Mouse (Mus musculus) right cerebral cortex, postnatal 25 days (tissue): Measurements from ENCODE around the gene Mindy4.
A peak's percentile ranks its signal among the peaks of the same experiment; 100 is the strongest.

Experiments
- DNase-seq: peaks from one replicate; pipeline ENCODE4 v3.0.0; 2022

Gene Mindy4

GRCm38 (mm10) chr6:55210423-55211365, 7.5 kb downstream of the Mindy4 start:
- no peak for DNase-seq

DNA sequence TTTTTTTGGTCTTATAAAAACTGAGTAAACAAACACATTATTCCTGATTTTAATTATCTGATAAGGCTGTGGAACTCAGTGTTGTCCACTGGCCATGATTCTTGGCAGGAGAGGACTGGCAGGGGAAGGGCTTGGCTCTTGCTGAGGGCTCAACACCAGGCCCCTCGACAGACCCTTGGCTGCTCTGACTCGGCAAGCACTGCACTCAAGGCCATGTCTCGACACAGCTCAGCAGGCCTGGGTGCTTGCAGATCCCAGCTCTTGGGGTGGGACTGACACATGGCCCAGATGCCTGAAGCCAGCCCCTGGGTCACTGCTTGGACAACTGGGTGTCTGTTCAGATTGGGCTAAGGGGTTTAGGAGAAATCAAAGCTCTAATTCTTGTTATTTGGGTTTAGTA, 11.4 kb downstream of the Mindy4 start:
- DNase-seq, result no peak

- no peak for DNase-seq
Measured at GRCm38 (mm10) chr6:55218232-55218631, 15.0 kb downstream of the Mindy4 start.

- DNase-seq, result no peak
Measured at GRCm38 (mm10) chr6:55223986-55224385, 20.8 kb downstream of the Mindy4 start.

GRCm38 (mm10) chr6:55230048-55230447, 26.9 kb downstream of the Mindy4 start:
- DNase-seq, result no peak

DNA sequence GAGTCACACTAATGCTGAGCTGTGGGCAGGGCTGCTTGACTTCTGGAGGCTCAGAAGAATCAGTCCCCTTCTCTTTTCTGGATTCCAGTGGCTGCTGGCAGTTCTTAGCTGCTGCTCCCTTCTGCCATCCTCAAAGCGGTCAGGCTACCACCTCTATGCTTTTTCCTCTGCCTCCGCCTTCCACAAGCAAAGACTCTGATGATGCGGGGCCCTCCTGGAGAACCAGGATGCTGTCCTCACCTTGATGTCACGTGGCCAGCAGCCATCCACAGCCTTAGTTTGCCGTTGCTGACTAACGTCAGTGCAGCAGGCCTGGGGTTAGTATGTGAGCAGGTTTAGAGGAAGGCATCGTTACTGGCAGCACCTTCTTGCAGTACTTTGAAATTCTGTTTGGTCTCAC, 28.9 kb downstream of the Mindy4 start:
- DNase-seq, result no peak

DNA sequence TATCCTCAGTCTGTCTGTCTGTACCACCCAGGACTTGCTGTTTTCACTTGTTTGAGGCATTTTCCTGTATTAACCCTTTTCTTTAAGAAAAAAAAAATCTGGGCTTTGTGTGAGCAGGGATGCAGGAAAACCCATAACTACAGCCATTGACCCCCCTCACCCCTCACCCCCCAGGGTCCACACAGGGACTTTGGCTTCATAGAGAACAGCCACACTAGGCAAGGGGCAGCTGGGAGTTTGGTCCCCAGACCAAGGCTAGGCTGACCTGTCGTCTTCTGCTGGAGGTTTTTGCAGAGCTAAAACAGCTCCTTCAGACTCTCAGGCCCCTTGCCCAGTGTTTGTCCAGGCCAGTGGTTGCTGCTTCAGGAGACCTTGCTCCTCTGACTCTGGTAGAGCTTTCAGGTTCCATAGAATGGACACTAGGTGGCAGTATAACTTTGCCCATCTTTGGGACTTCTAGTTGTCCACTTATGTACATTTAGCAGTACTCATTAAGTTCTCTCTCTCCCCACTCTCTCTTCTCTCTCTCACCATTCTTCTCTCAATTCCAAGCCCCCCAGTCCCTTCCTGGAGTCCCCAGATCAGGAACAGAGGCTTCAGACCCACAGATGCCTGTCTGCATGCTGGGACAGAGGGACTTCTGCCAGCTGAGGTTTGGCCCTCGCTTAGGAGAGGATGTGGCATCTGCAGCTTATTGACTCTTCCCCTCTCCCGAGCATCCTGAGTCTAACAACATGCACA, 29.5 kb downstream of the Mindy4 start:
- no peak for DNase-seq

DNA sequence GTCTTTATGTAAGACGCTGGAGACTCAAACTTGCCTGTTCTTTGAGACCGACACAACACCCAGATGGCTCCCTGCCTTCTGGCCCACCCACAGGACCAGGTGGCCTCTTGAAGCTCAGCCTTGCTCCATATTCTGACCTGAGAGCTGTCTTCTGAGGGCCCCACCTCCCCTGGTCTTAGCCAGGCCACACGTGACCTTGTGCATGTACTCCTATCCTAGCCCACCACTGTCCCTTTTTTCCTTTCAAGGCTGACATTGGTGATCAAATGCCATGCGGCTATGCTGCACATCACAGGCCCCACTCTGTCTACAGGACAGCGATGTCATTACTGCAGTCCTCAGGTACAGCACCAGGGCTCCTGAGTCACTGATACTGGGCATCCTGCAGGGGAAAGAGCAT, 30.1 kb downstream of the Mindy4 start:
- no peak for DNase-seq

GRCm38 (mm10) chr6:55234636-55235035, 31.5 kb downstream of the Mindy4 start:
- no peak for DNase-seq

- no peak for DNase-seq
Measured at GRCm38 (mm10) chr6:55235733-55236132, 32.5 kb downstream of the Mindy4 start.

- DNase-seq, result no peak
Measured at GRCm38 (mm10) chr6:55239931-55240330, 36.7 kb downstream of the Mindy4 start.

GRCm38 (mm10) chr6:55240591-55241260, 37.5 kb downstream of the Mindy4 start:
- DNase-seq, result no peak

DNA sequence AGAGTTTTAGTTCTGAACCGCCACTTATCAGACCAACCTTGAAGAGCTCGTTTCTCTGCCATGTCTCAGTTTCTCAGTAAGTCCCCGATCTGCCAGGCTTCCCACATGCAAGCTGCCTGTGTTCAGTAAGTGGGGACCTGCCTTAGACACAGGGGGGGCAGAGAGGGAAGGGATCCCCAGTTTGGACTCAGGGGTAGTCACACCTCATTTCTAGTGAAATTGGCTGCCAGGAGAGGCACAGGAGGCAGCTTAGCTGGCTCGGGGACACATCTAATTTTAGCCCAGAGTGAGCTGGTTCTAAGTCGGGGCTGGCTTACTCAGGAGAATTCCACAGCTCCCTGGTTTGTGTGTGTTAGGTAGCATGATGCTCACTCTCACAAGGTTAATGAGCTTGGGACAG, 38.3 kb downstream of the Mindy4 start:
- peak; percentile 60 for DNase-seq

DNA sequence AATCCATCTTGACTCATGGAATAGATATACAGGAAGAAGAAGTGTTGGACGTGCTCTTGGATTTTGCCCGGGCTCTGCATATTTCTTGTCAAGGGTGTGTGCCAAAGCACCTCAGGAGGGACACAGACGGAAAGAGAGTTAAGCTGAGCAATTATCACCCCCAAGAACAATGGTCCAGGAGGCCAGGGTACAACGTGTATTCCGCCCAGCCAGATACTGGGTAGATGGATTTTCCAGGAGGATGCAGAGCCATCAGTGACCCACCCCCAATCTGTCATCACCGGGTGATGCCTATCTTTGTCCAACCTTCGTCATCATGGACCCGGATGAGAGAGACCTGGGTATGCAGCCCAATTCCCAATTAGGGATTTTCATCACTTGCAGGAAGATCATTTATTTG, 42.5 kb downstream of the Mindy4 start:
- no peak for DNase-seq

DNA sequence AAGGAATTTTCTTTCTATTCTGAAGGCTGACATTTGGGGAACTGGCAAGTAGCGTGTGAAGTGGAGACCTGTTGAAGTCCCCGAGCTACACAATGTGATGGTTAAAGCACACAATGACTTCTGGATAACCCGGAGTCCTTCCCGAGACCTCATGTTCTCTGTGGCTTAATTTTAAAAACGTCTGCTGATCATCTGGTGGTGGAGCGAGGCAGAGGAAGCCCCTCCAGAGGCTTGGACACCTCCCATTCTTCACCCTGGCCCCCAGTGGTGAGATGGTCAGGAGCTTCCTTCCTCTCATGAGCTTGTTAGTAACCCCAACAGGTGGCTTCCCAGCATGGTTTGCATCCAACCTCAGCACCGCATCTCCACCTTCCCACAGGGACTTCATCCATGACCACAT, 43.3 kb downstream of the Mindy4 start:
- no peak for DNase-seq

- no peak for DNase-seq
Measured at GRCm38 (mm10) chr6:55246911-55247438, 43.8 kb downstream of the Mindy4 start.

- no peak for DNase-seq
Measured at GRCm38 (mm10) chr6:55249263-55249662, 46.1 kb downstream of the Mindy4 start.

GRCm38 (mm10) chr6:55250809-55251208, 47.6 kb downstream of the Mindy4 start:
- DNase-seq, result no peak

- DNase-seq, result no peak
Measured at GRCm38 (mm10) chr6:55251596-55251995, 48.4 kb downstream of the Mindy4 start.

GRCm38 (mm10) chr6:55252731-55253247, 49.6 kb downstream of the Mindy4 start:
- DNase-seq, result no peak

DNA sequence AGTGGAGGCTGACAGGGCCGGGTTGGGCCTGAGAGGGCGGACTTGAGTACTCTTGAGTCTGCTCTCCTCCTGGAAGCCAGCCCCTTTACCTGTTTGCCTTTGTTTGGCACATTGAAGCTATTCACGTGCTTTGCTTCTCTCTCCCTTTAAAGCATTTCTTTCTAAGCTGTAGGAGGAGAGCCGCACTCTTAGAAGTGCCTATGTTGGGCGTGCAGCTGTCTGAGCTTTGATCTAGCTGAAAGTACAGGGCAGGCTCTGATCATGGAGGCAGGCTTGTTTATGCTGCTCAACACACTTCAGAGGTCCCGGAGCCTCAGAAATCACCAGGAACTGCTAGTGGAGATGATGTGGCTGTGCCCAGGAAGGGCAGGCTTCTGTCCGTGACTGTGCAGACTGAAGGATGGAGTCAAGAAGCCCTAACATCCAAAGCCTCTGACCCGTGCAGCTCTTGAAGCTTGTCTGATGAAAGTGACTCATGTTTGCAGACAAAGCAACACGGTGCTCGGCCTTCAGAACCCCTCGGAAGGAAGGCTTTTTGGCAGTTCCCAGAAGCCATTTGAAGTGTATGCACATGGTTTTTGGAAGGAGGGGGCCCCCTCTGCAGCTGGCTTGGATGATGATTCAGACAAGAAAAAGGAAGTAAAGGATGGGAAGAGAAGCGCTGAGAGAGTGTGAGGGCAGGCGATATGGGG, 53.5 kb downstream of the Mindy4 start:
- no peak for DNase-seq

DNA sequence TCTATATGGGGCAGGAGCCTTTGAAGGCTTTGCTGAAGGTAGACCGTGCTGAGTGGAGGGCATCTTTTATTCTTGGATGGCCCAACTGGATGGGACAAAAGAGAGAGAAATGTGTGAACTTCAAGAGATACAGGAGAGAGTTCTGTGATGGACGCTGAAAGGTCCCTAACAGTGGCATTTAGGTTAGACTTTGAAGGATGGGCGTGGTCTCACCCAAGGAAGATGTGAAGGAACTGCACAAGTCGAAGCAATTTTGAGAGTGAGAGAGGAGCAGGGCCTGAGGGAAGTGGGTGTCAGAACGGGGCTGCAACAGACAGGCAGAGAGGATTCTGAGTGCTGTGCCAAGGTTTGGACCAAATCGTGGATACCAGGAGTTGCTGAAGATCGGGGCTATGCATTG, 54.1 kb downstream of the Mindy4 start:
- DNase-seq, result no peak
